9 mouse cellular contexts compared by ENCODE assay signal in the genomic region with DNA sequence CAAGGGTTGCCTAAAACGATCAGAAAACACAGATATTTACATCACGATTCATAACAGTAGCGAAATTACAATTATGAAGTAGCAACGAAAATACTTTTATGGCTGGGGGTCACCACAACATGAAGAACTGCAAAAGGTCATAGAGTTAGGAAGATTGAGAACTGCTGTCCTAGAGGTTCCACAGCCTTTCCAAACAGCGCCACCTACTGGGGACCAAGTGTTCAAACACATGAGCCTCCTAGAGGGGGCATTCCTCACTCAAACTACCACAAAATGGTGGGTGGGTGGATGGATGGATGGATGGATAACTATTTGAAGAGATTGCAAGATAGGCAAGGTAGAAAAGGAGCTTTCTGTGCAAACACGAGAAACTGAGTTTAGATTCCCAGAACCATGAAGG.
A peak's percentile ranks its signal among the peaks of the same experiment; 100 is the strongest.
DNase-seq lines count a peak whose midpoint lies in the region; ATAC-seq and TF ChIP-seq lines count a peak whose summit lies in the region.
"Had no signal": no experiment of that assay in that cellular context is flagged by ENCODE, and none has a peak within 500 bp of the region (broad histone marks: within the 10 kb centered on the region; RNA-seq: fewer than 3 reads in every experiment).

No protein-coding gene starts in this region.

- H3K27ac ChIP-seq in liver, embryonic 14.5 days = no peak overlapping the region
- H3K27ac ChIP-seq in liver, embryonic 11.5 days (ENCODE audit: low read depth, low read length) = no peak overlapping the region
- no peak overlapping the region for H3K27ac ChIP-seq in forebrain, embryonic 12.5 days
- H3K27ac ChIP-seq in forebrain, embryonic 14.5 days (ENCODE audit: low read depth, low read length) = no peak overlapping the region
- H3K27ac ChIP-seq: stomach, embryonic 15.5 days had no signal

- 58% methylated on average over 6 of the region's 6 CpGs for WGBS in liver, embryonic 14.5 days (ENCODE audit: insufficient replicate concordance)
- 79% methylated on average over 6 of the region's 6 CpGs for WGBS in liver, embryonic 11.5 days
- 92% methylated on average over 6 of the region's 6 CpGs for WGBS in forebrain, embryonic 12.5 days
- WGBS in forebrain, embryonic 14.5 days = 89% methylated on average over 6 of the region's 6 CpGs

- H3K4me2 ChIP-seq in liver, embryonic 14.5 days (ENCODE audit: low read depth) = no peak overlapping the region
- H3K4me2 ChIP-seq in liver, embryonic 11.5 days = no peak overlapping the region
- H3K4me2 ChIP-seq in forebrain, embryonic 12.5 days = no peak overlapping the region
- no peak overlapping the region for H3K4me2 ChIP-seq in forebrain, embryonic 14.5 days (ENCODE audit: low read length)
- H3K4me2 ChIP-seq: stomach, embryonic 15.5 days had no signal

- peak; percentile 35; the same call in 1 of the 2 replicates for TF ChIP-seq CTCF in liver, embryonic 14.5 days (IDR thresholded peaks at IDR 0.05; ENCODE audit: low read depth)

- no peaks in the 10 kb centered on the region for H3K9me3 ChIP-seq in liver, embryonic 14.5 days (ENCODE audit: control insufficient read depth, low read length)
- H3K9me3 ChIP-seq in liver, embryonic 11.5 days (ENCODE audit: control insufficient read depth, low read length) = no peaks in the 10 kb centered on the region; the same call in 1 of the 2 replicates
- no peaks in the 10 kb centered on the region for H3K9me3 ChIP-seq in forebrain, embryonic 12.5 days
- no peaks in the 10 kb centered on the region for H3K9me3 ChIP-seq in forebrain, embryonic 14.5 days (replicated peaks; ENCODE audit: control insufficient read depth, low read length)
- H3K9me3 ChIP-seq: stomach, embryonic 15.5 days had no signal

- DNase-seq in cerebellum, postnatal 14 days = peak; percentile 31 to 50
- DNase-seq in cerebellum, postnatal 4 days (ENCODE audit: low spot score in 2 of 2) = no peak
- no peak for DNase-seq in liver, embryonic 14.5 days (ENCODE audit: low read depth in 3 of 3, low spot score in 3 of 3)
- DNase-seq in liver, embryonic 11.5 days (ENCODE audit: low spot score) = no peak
- DNase-seq in adrenal gland, postnatal 36 days = peak; percentile 16 to 20
- DNase-seq in forebrain, embryonic 14.5 days (ENCODE audit: low spot score) = no peak

- no peak overlapping the region for H3K9ac ChIP-seq in liver, embryonic 14.5 days (replicated peaks)
- no peak overlapping the region for H3K9ac ChIP-seq in liver, embryonic 11.5 days (ENCODE audit: low read depth, low read length)
- H3K9ac ChIP-seq in forebrain, embryonic 12.5 days = no peak overlapping the region
- no peak overlapping the region for H3K9ac ChIP-seq in forebrain, embryonic 14.5 days (ENCODE audit: low read length)
- H3K9ac ChIP-seq: stomach, embryonic 15.5 days had no signal

- H3K27me3 ChIP-seq in liver, embryonic 14.5 days (ENCODE audit: control insufficient read depth, insufficient read depth, low read length) = no peaks in the 10 kb centered on the region
- no peaks in the 10 kb centered on the region for H3K27me3 ChIP-seq in liver, embryonic 11.5 days (replicated peaks; ENCODE audit: control insufficient read depth, insufficient read depth, low read length)
- no peaks in the 10 kb centered on the region for H3K27me3 ChIP-seq in forebrain, embryonic 12.5 days
- H3K27me3 ChIP-seq in forebrain, embryonic 14.5 days (replicated peaks; ENCODE audit: control insufficient read depth, insufficient read depth, low read length) = no peaks in the 10 kb centered on the region
- H3K27me3 ChIP-seq: stomach, embryonic 15.5 days had no signal

- H3K36me3 ChIP-seq in liver, embryonic 14.5 days (replicated peaks; ENCODE audit: control insufficient read depth, insufficient read depth, low read depth) = no peaks in the 10 kb centered on the region
- no peaks in the 10 kb centered on the region for H3K36me3 ChIP-seq in liver, embryonic 11.5 days (ENCODE audit: control insufficient read depth, insufficient read depth, low read length)
- H3K36me3 ChIP-seq in forebrain, embryonic 12.5 days (replicated peaks) = no peaks in the 10 kb centered on the region
- H3K36me3 ChIP-seq in forebrain, embryonic 14.5 days (ENCODE audit: control insufficient read depth, insufficient read depth, low read length) = no peaks in the 10 kb centered on the region
- H3K36me3 ChIP-seq: stomach, embryonic 15.5 days had no signal

- H3K4me1 ChIP-seq in liver, embryonic 14.5 days (replicated peaks; ENCODE audit: control insufficient read depth in 2 of 2, insufficient read depth in 2 of 2, low read length in 1 of 2) = no peaks in the 10 kb centered on the region
- H3K4me1 ChIP-seq in liver, embryonic 11.5 days (replicated peaks; ENCODE audit: control insufficient read depth, insufficient read depth, low read length) = no peaks in the 10 kb centered on the region
- peaks cover 3% of the 10 kb centered on the region; the same call in 1 of the 2 replicates for H3K4me1 ChIP-seq in forebrain, embryonic 12.5 days
- no peaks in the 10 kb centered on the region for H3K4me1 ChIP-seq in forebrain, embryonic 14.5 days (ENCODE audit: control insufficient read depth, insufficient read depth, low read length)
- H3K4me1 ChIP-seq: stomach, embryonic 15.5 days had no signal

- ATAC-seq in liver, embryonic 14.5 days (ENCODE audit: insufficient read depth) = no peak
- ATAC-seq in liver, embryonic 11.5 days (replicated peaks; ENCODE audit: low FRiP score) = no peak
- ATAC-seq in megakaryocyte, adult 5-6 weeks (ENCODE audit: poor library complexity, severe bottlenecking) = 0 out of 2 replicates have a peak, but pooled peaks have one; percentile 35
- ATAC-seq in forebrain, embryonic 12.5 days (ENCODE audit: low FRiP score) = no peak
- ATAC-seq in forebrain, embryonic 14.5 days = no peak

- no peak for TF ChIP-seq EP300 in liver, embryonic 14.5 days (IDR thresholded peaks at IDR 0.05; ENCODE audit: low read depth)

- H3K4me3 ChIP-seq in liver, embryonic 14.5 days (ENCODE audit: insufficient read depth in 1 of 2, low read depth in 2 of 2, low read length in 2 of 2) = no peak overlapping the region
- H3K4me3 ChIP-seq in liver, embryonic 11.5 days (ENCODE audit: low read depth, low read length) = no peak overlapping the region
- no peak overlapping the region for H3K4me3 ChIP-seq in forebrain, embryonic 12.5 days (replicated peaks)
- no peak overlapping the region for H3K4me3 ChIP-seq in forebrain, embryonic 14.5 days (ENCODE audit: low read depth, low read length)
- H3K4me3 ChIP-seq: stomach, embryonic 15.5 days had no signal

Comparison
In these comparisons a context has a peak if more than half of its experiments do, and no peak if none do; other contexts are left out.
1. DNase-seq: peak in cerebellum, postnatal 14 days (2 of 2) and adrenal gland, postnatal 36 days (2 of 2); none in cerebellum, postnatal 4 days (0 of 2), liver, embryonic 14.5 days (0 of 3), liver, embryonic 11.5 days (single experiment) and forebrain, embryonic 14.5 days (single experiment).